Mouse (Mus musculus): ENCODE measurements around the gene Irs2.

GRCm38 (mm10) chr8:10970496-10971456 lies 37.5 kb downstream of the Irs2 start:
- TF ChIP-seq CTCF (IDR thresholded peaks at IDR 0.05), result no peak
- no peak for TF ChIP-seq POLR2A (IDR thresholded peaks at IDR 0.05; ENCODE audit: insufficient read depth, low read depth, low read length)

Measured in heart, adult 2 months (tissue).